Comparison of ENCODE assay signal across 14 mouse cellular contexts in genomic region chr6:29351613-29352012, GRCm38 (mm10). TPM values are rescaled to one million over a fixed set of nuclear protein-coding genes. Genes with fewer than 3 reads are reported as not detected.
A peak's percentile ranks its signal among the peaks of the same experiment; 100 is the strongest.
DNase-seq lines count a peak whose midpoint lies in the region; ATAC-seq and TF ChIP-seq lines count a peak whose summit lies in the region.
"Had no signal": no experiment of that assay in that cellular context is flagged by ENCODE, and none has a peak within 500 bp of the region (broad histone marks: within the 10 kb centered on the region; RNA-seq: fewer than 3 reads in every experiment).

No protein-coding gene starts in this region.

- DNase-seq in hindbrain, embryonic 11.5 days (ENCODE audit: low spot score) = peak; percentile 29
- DNase-seq in hindbrain, embryonic 10.5 days (ENCODE audit: low spot score) = no peak
- no peak for DNase-seq in midbrain, postnatal 0 days (ENCODE audit: low spot score)
- no peak for DNase-seq in midbrain, embryonic 11.5 days (ENCODE audit: low spot score, missing footprints)
- peak; percentile 70 for DNase-seq in ZHBTc4 (ENCODE audit: low read depth, low spot score)
- DNase-seq in frontal cortex, adult 2 months (ENCODE audit: extremely low spot score in 1 of 2, low spot score in 1 of 2) = no peak
- no peak for DNase-seq in left cerebral cortex, adult 8-10 months (ENCODE audit: low spot score in 2 of 2)
- DNase-seq: cerebellum, adult 9-10 months; kidney, postnatal 4 days; thymus, postnatal 25 days had no signal

- no peak overlapping the region for H3K4me3 ChIP-seq in hindbrain, embryonic 11.5 days (ENCODE audit: low read depth, low read length)
- no peak overlapping the region for H3K4me3 ChIP-seq in hindbrain, embryonic 10.5 days
- no peak overlapping the region for H3K4me3 ChIP-seq in midbrain, postnatal 0 days (ENCODE audit: low read depth, low read length)
- no peak overlapping the region for H3K4me3 ChIP-seq in midbrain, embryonic 11.5 days (ENCODE audit: low read depth, low read length)
- H3K4me3 ChIP-seq: heart, embryonic 10.5 days; limb, embryonic 10.5 days had no signal

- no peaks in the 10 kb centered on the region for H3K4me1 ChIP-seq in hindbrain, embryonic 11.5 days (replicated peaks; ENCODE audit: control insufficient read depth, insufficient read depth, low read length)
- peaks cover 18% of the 10 kb centered on the region for H3K4me1 ChIP-seq in hindbrain, embryonic 10.5 days (replicated peaks)
- no peaks in the 10 kb centered on the region; the same call in 1 of the 2 replicates for H3K4me1 ChIP-seq in midbrain, postnatal 0 days (ENCODE audit: insufficient read depth, low read length)
- H3K4me1 ChIP-seq in midbrain, embryonic 11.5 days (ENCODE audit: control insufficient read depth, insufficient read depth, low read length) = peaks cover 11% of the 10 kb centered on the region

- H3K9me3 ChIP-seq in hindbrain, embryonic 11.5 days (ENCODE audit: control insufficient read depth, low read length) = no peaks in the 10 kb centered on the region
- no peaks in the 10 kb centered on the region for H3K9me3 ChIP-seq in hindbrain, embryonic 10.5 days
- no peaks in the 10 kb centered on the region for H3K9me3 ChIP-seq in midbrain, postnatal 0 days (ENCODE audit: low read length)
- H3K9me3 ChIP-seq in midbrain, embryonic 11.5 days (ENCODE audit: control insufficient read depth, low read length) = no peaks in the 10 kb centered on the region
- H3K9me3 ChIP-seq: heart, embryonic 10.5 days; limb, embryonic 10.5 days had no signal

- H3K27ac ChIP-seq in hindbrain, embryonic 11.5 days (ENCODE audit: low read depth, low read length) = no peak overlapping the region
- no peak overlapping the region for H3K27ac ChIP-seq in hindbrain, embryonic 10.5 days
- H3K27ac ChIP-seq in midbrain, postnatal 0 days (ENCODE audit: low read depth, low read length) = no peak overlapping the region
- no peak overlapping the region for H3K27ac ChIP-seq in midbrain, embryonic 11.5 days (ENCODE audit: low read depth, low read length)
- H3K27ac ChIP-seq: heart, embryonic 10.5 days; limb, embryonic 10.5 days had no signal

- H3K27me3 ChIP-seq in hindbrain, embryonic 11.5 days (ENCODE audit: control insufficient read depth, insufficient read depth, low read length) = no peaks in the 10 kb centered on the region
- no peaks in the 10 kb centered on the region for H3K27me3 ChIP-seq in hindbrain, embryonic 10.5 days (ENCODE audit: insufficient read depth, poor library complexity, severe bottlenecking)
- no peaks in the 10 kb centered on the region for H3K27me3 ChIP-seq in midbrain, postnatal 0 days (ENCODE audit: insufficient read depth, low read length)
- no peaks in the 10 kb centered on the region for H3K27me3 ChIP-seq in midbrain, embryonic 11.5 days (ENCODE audit: control insufficient read depth, insufficient read depth, low read length)

- H3K36me3 ChIP-seq in hindbrain, embryonic 11.5 days (ENCODE audit: control insufficient read depth, insufficient read depth, low read length) = no peaks in the 10 kb centered on the region
- H3K36me3 ChIP-seq in hindbrain, embryonic 10.5 days = peaks cover 13% of the 10 kb centered on the region
- H3K36me3 ChIP-seq in midbrain, postnatal 0 days (ENCODE audit: insufficient read depth, low read length) = no peaks in the 10 kb centered on the region
- no peaks in the 10 kb centered on the region for H3K36me3 ChIP-seq in midbrain, embryonic 11.5 days (ENCODE audit: control insufficient read depth, insufficient read depth, low read length)

- no peak for ATAC-seq in hindbrain, embryonic 11.5 days (ENCODE audit: low FRiP score)
- ATAC-seq in midbrain, postnatal 0 days (ENCODE audit: low FRiP score) = no peak
- ATAC-seq in midbrain, embryonic 11.5 days (ENCODE audit: low FRiP score) = no peak
- ATAC-seq: inflammation-experienced regulatory T-cells, adult 6 months had no signal

- TF ChIP-seq CTCF in midbrain, postnatal 0 days (IDR thresholded peaks at IDR 0.05) = peak; percentile 49

- no peak overlapping the region for H3K9ac ChIP-seq in hindbrain, embryonic 11.5 days (ENCODE audit: low read depth, low read length)
- H3K9ac ChIP-seq in midbrain, postnatal 0 days (replicated peaks; ENCODE audit: low read length, poor library complexity, severe bottlenecking) = no peak overlapping the region
- no peak overlapping the region for H3K9ac ChIP-seq in midbrain, embryonic 11.5 days (ENCODE audit: low read length)

- H3K4me2 ChIP-seq in hindbrain, embryonic 11.5 days (replicated peaks; ENCODE audit: low read depth, low read length) = no peak overlapping the region
- no peak overlapping the region for H3K4me2 ChIP-seq in midbrain, postnatal 0 days (ENCODE audit: low read depth, low read length, poor library complexity, severe bottlenecking)
- no peak overlapping the region for H3K4me2 ChIP-seq in midbrain, embryonic 11.5 days

RNA-seq across cellular contexts. Expression of gene Calu, which starts 3.7 kb away (rescaled TPM):
- polyA plus RNA-seq in hindbrain, embryonic 11.5 days (2014; fragmentation: Nextera tagmentation; extraction: Ambion mirVana) = 260 and 285 TPM in 2 replicates
- 205 and 242 TPM in 2 replicates for polyA plus RNA-seq in hindbrain, embryonic 10.5 days (2016; fragmentation: Nextera tagmentation; extraction: Ambion mirVana)
- 124 and 142 TPM in 2 replicates for total RNA-seq in midbrain, postnatal 0 days (2014; rRNA removed)
- polyA plus RNA-seq in midbrain, postnatal 0 days (2015; fragmentation: Nextera tagmentation; extraction: Ambion mirVana) = 124 and 131 TPM in 2 replicates
- polyA plus RNA-seq in midbrain, embryonic 11.5 days (2014; fragmentation: Nextera tagmentation; extraction: Ambion mirVana) = 265 and 278 TPM in 2 replicates
- 69.4 and 72.8 TPM in 2 replicates for polyA plus RNA-seq in frontal cortex, adult 2 months (2012; rRNA removed)
- 10 to 100 TPM; 63.5 to 67.6 (median 64.3) TPM for total RNA-seq in left cerebral cortex, adult 8-10 months (2022)

RNA-seq across cellular contexts. Expression of gene Fam71f1, which starts 32.7 kb away (rescaled TPM):
- not detected in 2 replicates for polyA plus RNA-seq in hindbrain, embryonic 11.5 days (2014; fragmentation: Nextera tagmentation; extraction: Ambion mirVana)
- polyA plus RNA-seq in hindbrain, embryonic 10.5 days (2016; fragmentation: Nextera tagmentation; extraction: Ambion mirVana) = 0.22 TPM in 1 of 2 replicates, not detected in the other
- not detected in 2 replicates for total RNA-seq in midbrain, postnatal 0 days (2014; rRNA removed)
- polyA plus RNA-seq in midbrain, postnatal 0 days (2015; fragmentation: Nextera tagmentation; extraction: Ambion mirVana) = not detected in 2 replicates
- not detected in 2 replicates for polyA plus RNA-seq in midbrain, embryonic 11.5 days (2014; fragmentation: Nextera tagmentation; extraction: Ambion mirVana)
- polyA plus RNA-seq in frontal cortex, adult 2 months (2012; rRNA removed) = 0.06 TPM in 1 of 2 replicates, not detected in the other
- not detected for total RNA-seq in left cerebral cortex, adult 8-10 months (2022)
- polyA plus RNA-seq: heart, embryonic 10.5 days; inflammation-experienced regulatory T-cells, adult 6 months; limb, embryonic 10.5 days had no signal

RNA-seq across cellular contexts. Expression of gene Opn1sw, which starts 36.7 kb away (rescaled TPM):
- polyA plus RNA-seq in hindbrain, embryonic 11.5 days (2014; fragmentation: Nextera tagmentation; extraction: Ambion mirVana) = 0.10 and 0.31 TPM in 2 replicates
- 0.17 and 0.21 TPM in 2 replicates for polyA plus RNA-seq in hindbrain, embryonic 10.5 days (2016; fragmentation: Nextera tagmentation; extraction: Ambion mirVana)
- total RNA-seq in midbrain, postnatal 0 days (2014; rRNA removed) = 0.11 and 0.14 TPM in 2 replicates
- polyA plus RNA-seq in midbrain, postnatal 0 days (2015; fragmentation: Nextera tagmentation; extraction: Ambion mirVana) = 0.15 and 0.56 TPM in 2 replicates
- 0.19 and 0.25 TPM in 2 replicates for polyA plus RNA-seq in midbrain, embryonic 11.5 days (2014; fragmentation: Nextera tagmentation; extraction: Ambion mirVana)
- polyA plus RNA-seq in frontal cortex, adult 2 months (2012; rRNA removed) = 0.10 and 0.59 TPM in 2 replicates
- under 1 TPM in 3 of 4 experiments, not detected in 1; 0.37 to 0.87 (median 0.44) TPM for total RNA-seq in left cerebral cortex, adult 8-10 months (2022)
- total RNA-seq: adrenal gland, postnatal 4 days had no signal

RNA-seq across cellular contexts. Expression of gene Ccdc136, which starts 44.5 kb away (rescaled TPM):
- 25.4 and 27.0 TPM in 2 replicates for polyA plus RNA-seq in hindbrain, embryonic 11.5 days (2014; fragmentation: Nextera tagmentation; extraction: Ambion mirVana)
- polyA plus RNA-seq in hindbrain, embryonic 10.5 days (2016; fragmentation: Nextera tagmentation; extraction: Ambion mirVana) = 21.5 and 22.4 TPM in 2 replicates
- total RNA-seq in midbrain, postnatal 0 days (2014; rRNA removed) = 54.4 and 77.6 TPM in 2 replicates
- 50.8 and 51.9 TPM in 2 replicates for polyA plus RNA-seq in midbrain, postnatal 0 days (2015; fragmentation: Nextera tagmentation; extraction: Ambion mirVana)
- polyA plus RNA-seq in midbrain, embryonic 11.5 days (2014; fragmentation: Nextera tagmentation; extraction: Ambion mirVana) = 20.5 and 22.4 TPM in 2 replicates
- 90.8 and 94.1 TPM in 2 replicates for polyA plus RNA-seq in frontal cortex, adult 2 months (2012; rRNA removed)
- 100 to 1,000 TPM in 2 of 4 experiments, 10 to 100 TPM in 2; 87.5 to 111 (median 103) TPM for total RNA-seq in left cerebral cortex, adult 8-10 months (2022)

Comparison
In these comparisons a context has a peak if more than half of its experiments do, and no peak if none do; other contexts are left out.
1. DNase-seq: peak in hindbrain, embryonic 11.5 days (single experiment) and ZHBTc4 (single experiment); none in hindbrain, embryonic 10.5 days (single experiment), midbrain, postnatal 0 days (single experiment), midbrain, embryonic 11.5 days (single experiment), frontal cortex, adult 2 months (0 of 2) and left cerebral cortex, adult 8-10 months (0 of 2).